Mouse (Mus musculus) hindbrain, embryonic 11.5 days (tissue): ENCODE results near the gene Osmr. TPM values are rescaled to one million over a fixed set of nuclear protein-coding genes. Genes with fewer than 3 reads are reported as not detected.

Source experiments
- ATAC-seq: fragments of 200-750 bp; cut with Nextera tagmentation; 2 replicates; pipeline ENCODE4 v1.8.0; 2017; ENCODE audit warnings: mild to moderate bottlenecking, moderate TSS enrichment, moderate library complexity; ENCODE audit not compliant: low FRiP score
- DNase-seq: peaks from one replicate; pipeline ENCODE4 v3.0.0-alpha.2; 2015; ENCODE audit warnings: low spot score
- H3K27ac ChIP-seq: fragments of 300-500 bp; sonication (generic); 2 replicates; pipeline ENCODE4 v1.5.1; 2014; ENCODE audit warnings: mild to moderate bottlenecking, low read depth, low read length
- H3K27me3 ChIP-seq: fragments of 300-500 bp; sonication (generic); 2 replicates; pipeline ENCODE4 v1.6.1; 2014; ENCODE audit warnings: mild to moderate bottlenecking, low read length, moderate library complexity, mixed read lengths; ENCODE audit not compliant: control insufficient read depth, insufficient read depth
- H3K36me3 ChIP-seq: fragments of 300-500 bp; sonication (generic); 2 replicates; pipeline ENCODE4 v1.6.1; 2014; ENCODE audit warnings: mild to moderate bottlenecking, low read length, moderate library complexity, mixed read lengths; ENCODE audit not compliant: control insufficient read depth, insufficient read depth
- H3K4me1 ChIP-seq: fragments of 300-500 bp; sonication (generic); replicated peaks from 2 replicates; pipeline ENCODE4 v1.6.1; 2014; ENCODE audit warnings: low read length, mixed read lengths; ENCODE audit not compliant: control insufficient read depth, insufficient read depth
- H3K4me2 ChIP-seq: fragments of 300-500 bp; sonication (generic); replicated peaks from 2 replicates; pipeline ENCODE4 v1.6.1; 2014; ENCODE audit warnings: mild to moderate bottlenecking, low read depth, low read length
- H3K4me3 ChIP-seq: fragments of 300-500 bp; sonication (generic); 2 replicates; pipeline ENCODE4 v1.5.1; 2014; ENCODE audit warnings: low read depth, low read length
- H3K9ac ChIP-seq: fragments of 300-500 bp; sonication (generic); 2 replicates; pipeline ENCODE4 v1.6.1; 2014; ENCODE audit warnings: low read depth, low read length
- H3K9me3 ChIP-seq: fragments of 300-500 bp; sonication (generic); 2 replicates; pipeline ENCODE4 v1.6.1; 2016; ENCODE audit warnings: low read length; ENCODE audit not compliant: control insufficient read depth
- WGBS: fragments of 180-500 bp; shearing (Covaris S2); extraction: QIAGEN DNeasy Blood & Tissue Kit; methylation state at CpG from one replicate; pipeline ENCODE4 v1.1.7; 2014; 5-methylcytosine and 5-hydroxymethylcytosine counted together
- polyA plus RNA-seq: library from polyadenylated mRNA; unstranded; fragments of >200 nt; fragmentation: Nextera tagmentation; extraction: Ambion mirVana; gene quantifications from 2 replicates; pipeline ENCODE4 v1.2.1, GENCODE M21; 2014

Osmr gene
- 0.63 and 1.1 TPM in 2 replicates for polyA plus RNA-seq

DNA sequence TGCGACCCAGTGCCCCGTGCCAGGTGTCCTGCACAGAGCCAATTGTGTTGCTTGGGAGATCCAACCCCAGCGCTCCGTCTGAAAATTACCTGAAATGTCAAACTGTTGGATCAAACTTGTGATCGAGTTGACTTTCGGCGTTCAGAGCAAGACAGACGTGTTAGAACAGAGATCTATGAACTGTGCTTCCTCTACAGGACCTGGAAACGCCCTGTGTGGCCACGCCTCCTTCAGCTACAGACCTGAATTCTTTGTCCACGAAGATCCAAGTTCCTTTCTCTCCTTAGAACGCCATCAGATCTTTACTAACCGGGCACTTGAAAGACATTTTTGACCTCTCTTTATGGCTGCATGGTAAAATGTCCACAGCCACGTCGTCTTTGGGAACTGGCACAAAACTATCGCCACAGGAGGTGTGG, at the start of gene Osmr:
Osmr (minus strand) TSS at position 369 of the 419 bp plus-strand sequence.
- Histone ChIP-seq H3K4me1 (no peaks in the 10 kb centered on the region), H3K9me3 (no peaks in the 10 kb centered on the region), H3K4me3 (peak within 1 kb of the TSS; percentile 33), H3K9ac (peak within 1 kb of the TSS; percentile 13), H3K27me3 (peaks cover 18% of the 10 kb centered on the region), H3K36me3 (no peaks in the 10 kb centered on the region), H3K27ac (no peak within 1 kb of the TSS), H3K4me2 (peak within 1 kb of the TSS; percentile 52)
- no peak for ATAC-seq
- 7% methylated on average over 16 of the region's 16 CpGs for WGBS
- peak; percentile 38 for DNase-seq

DNA sequence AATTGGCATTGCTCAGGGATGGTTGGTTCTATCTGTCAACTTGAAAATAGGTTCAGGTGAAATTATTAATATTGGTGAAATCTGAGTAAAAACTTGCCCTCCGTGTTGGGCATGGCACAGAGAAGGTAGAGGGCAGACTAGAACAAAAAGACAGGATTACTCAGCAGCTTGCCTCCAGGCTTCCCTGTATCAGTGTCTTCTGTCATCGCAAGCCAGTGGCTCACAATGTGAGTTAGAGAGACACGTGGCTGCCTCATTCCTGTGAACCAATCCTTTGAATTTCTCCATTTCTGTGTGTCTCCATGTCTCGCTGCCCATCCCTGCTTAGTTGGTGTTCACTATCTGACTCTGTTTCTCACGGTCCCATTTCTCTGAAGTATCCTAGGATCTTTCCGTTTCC, 44.6 kb upstream of the Osmr start:
- Histone ChIP-seq H3K36me3 (no peaks in the 10 kb centered on the region), H3K9ac (no peak overlapping the region), H3K4me1 (no peaks in the 10 kb centered on the region), H3K9me3 (no peaks in the 10 kb centered on the region), H3K27ac (no peak overlapping the region), H3K27me3 (no peaks in the 10 kb centered on the region), H3K4me3 (no peak overlapping the region), H3K4me2 (no peak overlapping the region)
- ATAC-seq = no peak
- DNase-seq = no peak
- WGBS = 83% methylated on average over 6 of the region's 6 CpGs

DNA sequence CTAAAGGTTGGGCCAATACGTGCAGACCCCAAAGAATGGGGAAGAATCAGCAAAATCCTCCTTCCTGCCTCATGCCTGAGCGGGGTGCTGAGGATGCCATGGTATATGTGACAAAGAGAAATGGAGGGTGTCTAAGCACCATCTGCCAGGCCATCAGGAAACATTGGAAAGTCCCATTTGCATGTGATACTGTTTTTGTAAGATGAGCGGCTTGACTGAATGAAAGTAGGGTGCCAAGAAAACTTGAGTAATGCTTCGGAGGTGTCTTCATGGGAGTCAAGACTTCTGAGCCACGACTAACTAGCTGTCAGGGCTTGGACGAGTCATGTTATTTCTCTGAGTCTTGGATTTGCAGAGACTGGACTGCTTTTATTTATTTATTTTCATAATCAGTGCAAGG, 39.4 kb upstream of the Osmr start:
- Histone ChIP-seq H3K36me3 (no peaks in the 10 kb centered on the region), H3K4me1 (no peaks in the 10 kb centered on the region), H3K9me3 (no peaks in the 10 kb centered on the region), H3K4me3 (no peak overlapping the region), H3K27me3 (no peaks in the 10 kb centered on the region), H3K4me2 (no peak overlapping the region), H3K27ac (no peak overlapping the region), H3K9ac (no peak overlapping the region)
- DNase-seq (no peak), ATAC-seq (no peak)
- 91% methylated on average over 6 of the region's 6 CpGs for WGBS

DNA sequence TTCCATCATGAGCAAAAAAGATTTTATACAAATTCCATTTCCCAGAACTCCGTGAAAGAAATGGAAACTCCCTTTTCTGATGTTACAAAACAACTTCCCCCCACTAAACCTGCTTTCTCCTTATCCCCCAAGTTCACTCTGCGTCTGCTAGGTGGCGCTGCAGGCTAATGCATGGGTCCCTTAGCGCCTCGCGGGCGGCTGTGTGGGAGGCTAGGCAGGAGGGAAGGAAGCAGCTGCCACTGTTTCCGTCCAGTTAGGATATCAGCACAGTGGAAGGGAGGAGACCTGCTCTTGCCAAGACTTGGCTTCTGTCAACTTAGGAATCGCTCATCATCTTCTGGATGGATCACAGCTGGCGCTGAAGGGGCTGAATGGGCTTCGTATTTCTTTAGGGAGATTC, 34.9 kb upstream of the Osmr start:
- H3K4me3 ChIP-seq = no peak overlapping the region
- H3K4me1 ChIP-seq = no peaks in the 10 kb centered on the region
- DNase-seq (peak; percentile 93), ATAC-seq (peak; percentile 88)
- H3K27ac ChIP-seq = no peak overlapping the region
- 0 out of 2 replicates have a peak overlapping the region, but pooled peaks have one; percentile 19 for H3K9ac ChIP-seq
- H3K4me2 ChIP-seq = no peak overlapping the region
- no peaks in the 10 kb centered on the region for H3K27me3 ChIP-seq
- no peaks in the 10 kb centered on the region for H3K9me3 ChIP-seq
- H3K36me3 ChIP-seq = no peaks in the 10 kb centered on the region
- 4% methylated on average over 11 of the region's 11 CpGs for WGBS

DNA sequence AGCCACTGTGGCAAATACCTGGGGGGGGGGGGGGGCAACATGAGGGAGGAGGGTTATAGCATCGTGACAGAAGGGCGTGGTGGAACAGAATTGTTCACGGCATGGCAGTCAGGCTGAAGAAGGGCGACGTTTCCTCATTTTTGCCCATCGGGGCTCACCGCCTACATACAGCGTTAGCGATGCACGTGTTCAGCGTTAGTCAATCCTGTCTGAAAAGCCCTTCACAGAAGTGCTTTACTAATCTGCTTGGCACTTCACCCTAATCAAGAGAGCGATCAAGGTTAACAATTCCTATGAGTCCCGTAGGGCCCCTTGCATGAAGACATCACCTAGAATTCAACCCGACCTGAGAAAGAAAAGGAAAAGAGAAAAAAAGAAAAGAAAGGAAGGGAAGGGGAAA, 34.3 kb upstream of the Osmr start:
- WGBS = 71% methylated on average over 14 of the region's 14 CpGs
- ATAC-seq = 0 out of 2 replicates have a peak, but pooled peaks have one; percentile 13
- no peak for DNase-seq

DNA sequence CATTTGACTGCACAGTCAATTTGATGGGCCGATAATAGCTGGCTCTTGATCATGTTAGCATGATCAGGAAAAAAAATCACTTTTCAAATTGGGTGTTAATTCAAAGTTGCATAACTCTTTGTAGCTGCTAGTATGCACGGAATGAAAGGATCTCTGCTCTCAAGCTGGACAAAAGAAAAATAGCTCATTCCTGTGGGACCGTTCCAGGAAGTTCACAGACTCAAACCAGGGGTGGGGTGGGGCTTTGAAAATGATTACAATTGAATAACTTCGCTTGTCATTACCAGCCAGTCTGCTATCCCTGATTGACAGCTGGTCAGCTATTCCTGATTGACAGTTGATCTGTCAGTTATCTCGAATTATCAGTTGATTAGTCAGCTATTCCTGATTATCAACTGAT, 33.8 kb upstream of the Osmr start:
- no peak overlapping the region for H3K9ac ChIP-seq
- no peak overlapping the region for H3K4me3 ChIP-seq
- no peak overlapping the region for H3K27ac ChIP-seq
- 73% methylated on average over 5 of the region's 5 CpGs for WGBS
- no peaks in the 10 kb centered on the region for H3K27me3 ChIP-seq
- H3K9me3 ChIP-seq = no peaks in the 10 kb centered on the region
- no peaks in the 10 kb centered on the region for H3K36me3 ChIP-seq
- H3K4me1 ChIP-seq = no peaks in the 10 kb centered on the region
- H3K4me2 ChIP-seq = no peak overlapping the region
- no peak for DNase-seq
- no peak for ATAC-seq

More for the DNA sequence above, 34.3 kb upstream of the Osmr start:
- H3K27ac ChIP-seq = no peak overlapping the region
- H3K36me3 ChIP-seq = no peaks in the 10 kb centered on the region
- H3K4me2 ChIP-seq = no peak overlapping the region
- H3K9ac ChIP-seq = no peak overlapping the region
- H3K27me3 ChIP-seq = no peaks in the 10 kb centered on the region
- H3K9me3 ChIP-seq = no peaks in the 10 kb centered on the region
- no peak overlapping the region for H3K4me3 ChIP-seq
- H3K4me1 ChIP-seq = no peaks in the 10 kb centered on the region

DNA sequence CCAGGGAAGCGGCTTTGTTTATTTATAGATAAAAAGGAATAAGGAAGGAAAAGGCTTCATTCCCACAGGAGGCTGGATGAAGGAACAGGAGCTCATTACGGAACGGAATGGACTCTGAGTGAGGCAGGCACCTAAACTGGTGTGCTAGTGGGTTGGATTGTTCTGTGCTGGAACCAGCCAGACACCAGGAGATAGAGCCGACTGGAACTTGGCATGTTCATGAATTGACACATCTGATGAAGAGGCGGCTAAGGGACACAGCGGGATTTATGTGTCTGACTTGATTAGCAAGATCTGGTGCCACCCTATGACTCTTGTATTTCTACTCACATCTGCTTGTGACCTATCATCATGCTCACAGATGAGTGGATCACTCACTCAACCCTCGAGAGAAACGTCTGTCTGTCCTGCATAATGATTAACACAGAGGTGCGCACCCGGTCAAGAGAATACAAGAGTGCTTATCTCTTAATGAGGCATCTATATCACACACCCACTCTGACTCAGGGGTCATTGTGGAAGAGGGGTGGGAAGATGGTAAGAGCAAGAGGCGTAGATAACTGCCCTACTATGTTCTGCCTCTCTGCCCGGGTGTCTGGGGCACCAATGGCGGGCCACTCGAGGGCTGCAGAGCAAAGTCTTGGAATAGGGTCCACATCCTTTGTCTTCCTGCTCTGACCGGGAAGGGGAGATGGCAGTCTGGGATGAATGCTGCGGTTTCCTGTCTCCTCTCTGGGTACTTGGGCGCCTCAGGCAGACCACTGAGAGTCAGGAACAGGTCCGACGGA, 31.7 kb upstream of the Osmr start:
- H3K27ac ChIP-seq = no peak overlapping the region
- DNase-seq (no peak), ATAC-seq (no peak)
- no peak overlapping the region for H3K4me3 ChIP-seq
- H3K4me1 ChIP-seq = no peaks in the 10 kb centered on the region
- no peak overlapping the region for H3K9ac ChIP-seq
- no peaks in the 10 kb centered on the region for H3K36me3 ChIP-seq
- H3K9me3 ChIP-seq = no peaks in the 10 kb centered on the region
- no peaks in the 10 kb centered on the region for H3K27me3 ChIP-seq
- 85% methylated on average over 19 of the region's 19 CpGs for WGBS
- no peak overlapping the region for H3K4me2 ChIP-seq

DNA sequence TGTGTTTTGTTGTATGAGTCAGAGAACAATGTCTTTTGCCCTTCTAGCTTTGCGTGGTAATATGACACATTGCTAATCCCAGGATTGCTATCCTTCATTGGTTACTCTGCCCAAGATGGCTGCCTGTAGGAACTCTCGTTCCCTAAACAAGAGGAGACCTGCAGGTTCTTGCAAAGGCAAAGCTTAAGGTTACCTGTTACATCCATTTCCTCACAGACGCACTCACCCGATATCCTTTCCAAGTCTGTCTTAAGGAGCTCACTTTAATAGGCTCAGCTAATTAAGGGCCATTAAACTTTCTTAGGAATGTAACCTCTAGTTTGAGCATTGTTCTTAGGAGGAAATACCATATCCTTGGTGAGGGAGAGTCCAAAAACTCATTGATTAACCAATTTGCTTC, 31.0 kb upstream of the Osmr start:
- no peak overlapping the region for H3K4me2 ChIP-seq
- no peaks in the 10 kb centered on the region for H3K36me3 ChIP-seq
- no peaks in the 10 kb centered on the region for H3K4me1 ChIP-seq
- no peak for ATAC-seq
- no peaks in the 10 kb centered on the region for H3K9me3 ChIP-seq
- no peak for DNase-seq
- H3K27me3 ChIP-seq = no peaks in the 10 kb centered on the region
- 90% methylated on average over 4 of the region's 4 CpGs for WGBS
- no peak overlapping the region for H3K27ac ChIP-seq
- H3K4me3 ChIP-seq = no peak overlapping the region
- H3K9ac ChIP-seq = no peak overlapping the region

DNA sequence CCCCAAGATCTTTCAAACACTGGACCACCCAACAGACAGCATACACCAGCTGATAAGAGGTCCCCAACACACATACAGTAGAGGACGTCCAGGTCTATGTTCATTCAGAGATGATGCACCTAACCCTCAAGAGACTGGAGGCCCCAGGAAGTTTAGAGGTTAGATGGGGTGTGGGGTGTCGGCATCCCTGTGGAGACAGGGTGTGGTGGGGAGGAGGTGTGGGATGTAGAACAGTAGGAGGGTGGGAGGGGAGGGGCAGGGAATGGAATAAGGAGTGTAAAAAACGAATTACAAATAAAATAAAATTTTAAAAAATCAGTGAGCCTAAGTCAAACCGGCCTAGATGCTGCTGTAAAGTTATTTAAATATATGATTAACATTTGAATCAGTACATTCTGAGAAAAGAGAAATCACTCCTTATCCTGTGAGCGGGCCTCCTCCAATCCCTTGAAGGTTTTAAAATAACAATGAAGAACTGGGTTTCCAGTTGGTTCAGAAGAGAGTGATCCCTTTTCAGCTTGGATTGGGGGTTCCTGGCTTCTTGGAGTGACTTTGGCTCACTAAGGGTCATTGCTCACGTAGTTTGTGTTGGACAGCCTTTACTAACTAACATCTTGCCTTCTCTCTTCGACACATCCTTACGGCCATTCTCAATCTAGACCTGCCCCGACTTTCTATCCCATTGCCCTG, 28.7 kb upstream of the Osmr start:
- DNase-seq = no peak
- no peaks in the 10 kb centered on the region for H3K36me3 ChIP-seq
- H3K4me1 ChIP-seq = no peaks in the 10 kb centered on the region
- H3K27ac ChIP-seq = no peak overlapping the region
- 63% methylated on average over 9 of the region's 9 CpGs for WGBS
- H3K4me3 ChIP-seq = no peak overlapping the region
- no peaks in the 10 kb centered on the region for H3K9me3 ChIP-seq
- no peak for ATAC-seq
- H3K27me3 ChIP-seq = no peaks in the 10 kb centered on the region
- no peak overlapping the region for H3K4me2 ChIP-seq
- no peak overlapping the region for H3K9ac ChIP-seq
